Mouse (Mus musculus) heart, adult 18-20 months (tissue): ENCODE results near the gene Ugt1a5. TPM values are rescaled to one million over a fixed set of nuclear protein-coding genes. Genes with fewer than 3 reads are reported as not detected.

Source experiments
- DNase-seq, 2 experiments: peaks; one replicate each; pipeline ENCODE4 v3.0.0; 2021 to 2022; ENCODE audit warnings: mixed read lengths in 1 of 2
- total RNA-seq, 2 experiments: library from RNA; stranded (reverse); gene quantifications; 2 replicates each; pipeline ENCODE4 v1.2.3; 2021

The Ugt1a5 gene
- total RNA-seq, 2 experiments from 2014 or later = 0.59 TPM; not detected in 1

GRCm38 (mm10) chr1:88240579-88240978, 74.8 kb downstream of the Ugt1a5 start:
- DNase-seq = no peak

GRCm38 (mm10) chr1:88243861-88244260, 78.0 kb downstream of the Ugt1a5 start:
- no peak for DNase-seq

GRCm38 (mm10) chr1:88245881-88246280, 80.1 kb downstream of the Ugt1a5 start:
- DNase-seq = no peak

GRCm38 (mm10) chr1:88246386-88246785, 80.6 kb downstream of the Ugt1a5 start:
- no peak for DNase-seq

GRCm38 (mm10) chr1:88247660-88248059, 81.8 kb downstream of the Ugt1a5 start:
- no peak for DNase-seq

GRCm38 (mm10) chr1:88248658-88249057, 82.8 kb downstream of the Ugt1a5 start:
- DNase-seq = no peak

- no peak for DNase-seq
Observed at GRCm38 (mm10) chr1:88249596-88249995, 83.8 kb downstream of the Ugt1a5 start.

GRCm38 (mm10) chr1:88250023-88250422, 84.2 kb downstream of the Ugt1a5 start:
- DNase-seq = no peak

- no peak for DNase-seq
Observed at GRCm38 (mm10) chr1:88253106-88253505, 87.3 kb downstream of the Ugt1a5 start.

- DNase-seq = no peak
Observed at GRCm38 (mm10) chr1:88253540-88253939, 87.7 kb downstream of the Ugt1a5 start.

GRCm38 (mm10) chr1:88254793-88255465, 89.1 kb downstream of the Ugt1a5 start:
- no peak for DNase-seq

- DNase-seq = no peak
Observed at GRCm38 (mm10) chr1:88255466-88255857, 89.7 kb downstream of the Ugt1a5 start.

- DNase-seq = no peak
Observed at GRCm38 (mm10) chr1:88255989-88256754, 90.4 kb downstream of the Ugt1a5 start.

GRCm38 (mm10) chr1:88256886-88257663, 91.3 kb downstream of the Ugt1a5 start:
- peak in 1 of 2 experiments; percentile 42 for DNase-seq

GRCm38 (mm10) chr1:88257681-88258080, 91.9 kb downstream of the Ugt1a5 start:
- no peak for DNase-seq

GRCm38 (mm10) chr1:88258361-88258760, 92.5 kb downstream of the Ugt1a5 start:
- DNase-seq = no peak

- peak in 1 of 2 experiments; percentile 75 for DNase-seq
Observed at GRCm38 (mm10) chr1:88258881-88259642, 93.2 kb downstream of the Ugt1a5 start.

GRCm38 (mm10) chr1:88259643-88260024, 93.8 kb downstream of the Ugt1a5 start:
- DNase-seq = no peak

- DNase-seq = peak in 1 of 2 experiments; percentile 58
Observed at GRCm38 (mm10) chr1:88260114-88260513, 94.3 kb downstream of the Ugt1a5 start.

GRCm38 (mm10) chr1:88260604-88261377, 95.0 kb downstream of the Ugt1a5 start:
- no peak for DNase-seq

GRCm38 (mm10) chr1:88261706-88262105, 95.9 kb downstream of the Ugt1a5 start:
- no peak for DNase-seq
